Mouse (Mus musculus): ENCODE results near the gene 9330182L06Rik. TPM values are rescaled to one million over a fixed set of nuclear protein-coding genes. Genes with fewer than 3 reads are reported as not detected.

The 9330182L06Rik gene
- polyA plus RNA-seq, 1 experiment from 2014 or later: 3.3 TPM

DNA sequence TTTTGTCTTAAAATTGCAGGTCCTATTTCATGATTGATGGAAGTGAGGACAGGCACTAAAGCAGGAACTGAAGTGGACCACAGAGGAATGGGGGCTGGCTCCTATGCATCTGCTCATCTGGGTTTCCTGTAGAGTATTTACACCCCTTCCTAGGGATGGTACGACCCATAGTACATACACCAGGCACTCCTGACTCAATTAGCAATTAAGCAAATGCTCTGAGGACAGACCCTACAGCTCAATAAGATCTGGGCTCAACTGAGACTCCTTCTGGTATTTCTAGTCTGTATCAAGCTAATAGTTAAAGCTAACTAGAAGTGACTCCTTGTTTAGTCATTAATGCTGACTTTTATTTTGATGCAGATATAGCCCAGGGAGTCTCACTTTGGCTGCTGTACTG lies 60.9 kb downstream of the 9330182L06Rik start:
- no peaks in the 10 kb centered on the region for H3K4me1 ChIP-seq (ENCODE audit: control insufficient read depth, insufficient read depth, low read length)
- H3K9ac ChIP-seq (ENCODE audit: low read depth, low read length): no peak overlapping the region
- H3K27me3 ChIP-seq (ENCODE audit: control insufficient read depth, insufficient read depth, low read length): no peaks in the 10 kb centered on the region
- no peaks in the 10 kb centered on the region for H3K36me3 ChIP-seq (ENCODE audit: control insufficient read depth, insufficient read depth, low read length)
- 78% methylated on average over 1 of the region's 1 CpGs for WGBS
- no peak overlapping the region for H3K4me2 ChIP-seq (replicated peaks; ENCODE audit: low read depth, low read length)
- H3K9me3 ChIP-seq (ENCODE audit: control insufficient read depth, low read length): no peaks in the 10 kb centered on the region
- no peak overlapping the region for H3K4me3 ChIP-seq (ENCODE audit: low read length)
- no peak for ATAC-seq (ENCODE audit: low FRiP score, low TSS enrichment)
- no peak overlapping the region for H3K27ac ChIP-seq (ENCODE audit: low read depth, low read length)

DNA sequence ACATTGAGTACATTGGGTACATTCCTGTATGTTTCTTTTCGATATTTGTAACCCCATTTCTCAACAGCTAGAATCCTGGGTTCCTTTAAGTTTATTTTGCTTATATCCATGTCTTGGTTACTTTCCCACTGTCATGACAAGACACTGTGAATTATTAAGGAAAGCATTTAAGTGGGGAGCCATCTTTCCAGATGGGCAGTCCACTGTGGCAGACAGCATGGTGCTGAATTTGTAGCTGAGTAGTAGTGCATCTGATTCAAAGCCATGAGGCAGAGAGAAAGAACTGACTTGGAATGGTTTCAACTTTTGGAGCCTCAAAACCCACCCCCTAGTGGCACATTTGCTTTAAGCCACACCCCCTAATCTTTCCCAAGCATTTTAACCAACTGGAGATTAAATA lies 61.6 kb downstream of the 9330182L06Rik start:
- no peaks in the 10 kb centered on the region for H3K4me1 ChIP-seq (ENCODE audit: control insufficient read depth, insufficient read depth, low read length)
- H3K36me3 ChIP-seq (ENCODE audit: control insufficient read depth, insufficient read depth, low read length): no peaks in the 10 kb centered on the region
- ATAC-seq (ENCODE audit: low FRiP score, low TSS enrichment): no peak
- H3K9ac ChIP-seq (ENCODE audit: low read depth, low read length): no peak overlapping the region
- WGBS: 85% methylated on average over 1 of the region's 1 CpGs
- H3K4me2 ChIP-seq (replicated peaks; ENCODE audit: low read depth, low read length): no peak overlapping the region
- no peak overlapping the region for H3K4me3 ChIP-seq (ENCODE audit: low read length)
- H3K27ac ChIP-seq (ENCODE audit: low read depth, low read length): no peak overlapping the region
- no peaks in the 10 kb centered on the region for H3K27me3 ChIP-seq (ENCODE audit: control insufficient read depth, insufficient read depth, low read length)
- H3K9me3 ChIP-seq (ENCODE audit: control insufficient read depth, low read length): no peaks in the 10 kb centered on the region

DNA sequence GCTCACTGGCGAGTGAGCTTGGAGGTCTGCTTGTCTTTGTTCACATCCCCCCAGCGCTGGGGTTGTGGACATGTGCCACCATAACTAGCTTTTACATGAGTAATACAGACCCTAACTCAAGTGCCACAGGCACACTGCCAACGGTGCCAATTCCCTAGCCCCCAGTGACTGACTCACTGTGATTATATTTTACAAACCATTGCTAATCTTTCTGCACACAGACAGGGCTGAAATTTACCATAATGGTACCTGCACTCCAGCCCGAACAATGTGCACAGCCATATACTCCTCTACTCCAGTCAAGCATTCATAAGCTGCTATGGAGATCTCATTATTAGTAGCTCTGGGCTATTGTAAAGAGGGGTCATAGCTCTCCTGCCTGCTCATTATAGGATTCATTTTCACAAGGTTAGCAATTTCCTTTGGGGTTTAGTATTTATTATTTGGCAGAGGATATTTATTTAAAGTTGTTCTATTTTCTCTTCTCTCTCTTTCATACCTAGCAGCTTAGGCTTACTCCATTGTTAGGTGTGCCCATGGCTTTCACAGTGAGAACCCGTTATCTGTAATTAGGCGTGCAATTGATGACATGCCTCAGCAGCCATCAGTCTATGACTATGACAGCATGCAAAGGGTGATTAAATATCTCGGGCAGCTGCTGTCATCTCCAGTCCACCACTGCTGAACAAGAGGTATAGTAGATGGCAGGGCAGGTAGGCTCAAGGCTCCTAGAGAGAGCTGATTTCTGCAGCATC lies 73.0 kb downstream of the 9330182L06Rik start:
- no peak overlapping the region for H3K9ac ChIP-seq (ENCODE audit: low read depth, low read length)
- 77% methylated on average over 7 of the region's 7 CpGs for WGBS
- no peak overlapping the region for H3K27ac ChIP-seq (ENCODE audit: low read depth, low read length)
- H3K4me1 ChIP-seq (ENCODE audit: control insufficient read depth, insufficient read depth, low read length): no peaks in the 10 kb centered on the region
- no peaks in the 10 kb centered on the region for H3K27me3 ChIP-seq (ENCODE audit: control insufficient read depth, insufficient read depth, low read length)
- H3K4me2 ChIP-seq (replicated peaks; ENCODE audit: low read depth, low read length): no peak overlapping the region
- no peaks in the 10 kb centered on the region for H3K9me3 ChIP-seq (ENCODE audit: control insufficient read depth, low read length)
- no peak for ATAC-seq (ENCODE audit: low FRiP score, low TSS enrichment)
- no peak overlapping the region for H3K4me3 ChIP-seq (ENCODE audit: low read length)
- H3K36me3 ChIP-seq (ENCODE audit: control insufficient read depth, insufficient read depth, low read length): no peaks in the 10 kb centered on the region

DNA sequence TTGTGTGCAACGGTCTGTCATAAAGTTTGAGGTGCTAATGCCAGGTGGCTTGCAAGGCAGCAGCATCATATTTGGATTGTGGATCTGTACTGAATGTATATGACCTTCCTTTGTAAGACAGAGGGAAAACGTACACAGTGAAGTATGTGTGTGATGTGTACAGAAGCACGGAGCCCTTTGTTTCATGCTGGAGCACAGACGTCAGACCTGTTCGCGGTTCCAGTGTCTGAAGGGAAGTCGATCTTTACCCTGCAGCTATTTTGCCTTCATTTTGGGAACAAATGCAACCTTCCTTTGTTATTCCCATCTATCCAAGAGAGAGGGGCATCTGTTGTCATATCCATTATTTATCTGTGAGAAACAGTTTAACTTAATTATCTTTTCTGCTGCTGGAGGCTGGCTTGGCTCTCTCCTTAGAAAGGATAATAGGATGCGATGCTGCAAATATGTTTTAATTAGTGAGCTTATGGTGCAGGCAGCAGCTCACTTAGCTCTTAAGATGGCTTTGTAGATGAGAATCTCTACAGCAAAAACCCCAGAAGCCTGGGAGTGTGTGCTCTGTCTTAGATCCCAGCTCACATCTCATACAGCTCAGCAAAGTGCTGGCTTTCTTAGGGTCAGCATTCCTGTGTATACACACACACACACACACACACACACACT lies 73.7 kb downstream of the 9330182L06Rik start:
- ATAC-seq (ENCODE audit: low FRiP score, low TSS enrichment): no peak
- Histone ChIP-seq H3K36me3 (ENCODE audit: control insufficient read depth, insufficient read depth, low read length) (no peaks in the 10 kb centered on the region), H3K9me3 (ENCODE audit: control insufficient read depth, low read length) (no peaks in the 10 kb centered on the region), H3K27me3 (ENCODE audit: control insufficient read depth, insufficient read depth, low read length) (no peaks in the 10 kb centered on the region), H3K9ac (ENCODE audit: low read depth, low read length) (no peak overlapping the region), H3K4me2 (replicated peaks; ENCODE audit: low read depth, low read length) (no peak overlapping the region), H3K27ac (ENCODE audit: low read depth, low read length) (no peak overlapping the region), H3K4me3 (ENCODE audit: low read length) (no peak overlapping the region), H3K4me1 (ENCODE audit: control insufficient read depth, insufficient read depth, low read length) (no peaks in the 10 kb centered on the region)
- 80% methylated on average over 8 of the region's 8 CpGs for WGBS

DNA sequence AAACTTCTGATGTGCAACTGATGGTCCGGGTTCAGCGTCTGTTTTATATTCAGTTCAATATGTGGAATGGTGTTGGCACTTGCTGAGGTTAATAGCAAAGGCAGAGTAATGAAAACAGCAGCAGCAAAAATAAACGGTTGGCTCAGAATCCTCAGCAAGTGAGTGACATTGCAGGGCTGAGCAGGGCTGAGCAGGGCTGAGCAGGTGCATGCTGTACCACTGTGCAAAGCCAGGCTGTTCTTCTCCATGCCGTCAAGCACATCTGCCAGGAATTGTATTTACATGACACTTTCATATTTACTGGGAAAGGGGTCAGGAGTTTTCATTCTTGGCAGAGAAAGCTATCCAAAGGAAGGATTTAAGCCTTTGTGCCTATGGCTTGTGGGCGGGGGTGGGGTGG lies 78.7 kb downstream of the 9330182L06Rik start:
- 75% methylated on average over 5 of the region's 5 CpGs for whole genome bisulfite sequencing
- H3K27ac ChIP-seq (ENCODE audit: low read depth, low read length): no peak overlapping the region
- no peaks in the 10 kb centered on the region for H3K4me1 ChIP-seq (ENCODE audit: control insufficient read depth, insufficient read depth, low read length)
- no peaks in the 10 kb centered on the region for H3K9me3 ChIP-seq (ENCODE audit: control insufficient read depth, low read length)
- no peaks in the 10 kb centered on the region for H3K36me3 ChIP-seq (ENCODE audit: control insufficient read depth, insufficient read depth, low read length)
- H3K9ac ChIP-seq (ENCODE audit: low read depth, low read length): no peak overlapping the region
- ATAC-seq (ENCODE audit: low FRiP score, low TSS enrichment): no peak
- H3K27me3 ChIP-seq (ENCODE audit: control insufficient read depth, insufficient read depth, low read length): no peaks in the 10 kb centered on the region
- H3K4me3 ChIP-seq (ENCODE audit: low read length): no peak overlapping the region
- H3K4me2 ChIP-seq (replicated peaks; ENCODE audit: low read depth, low read length): no peak overlapping the region

DNA sequence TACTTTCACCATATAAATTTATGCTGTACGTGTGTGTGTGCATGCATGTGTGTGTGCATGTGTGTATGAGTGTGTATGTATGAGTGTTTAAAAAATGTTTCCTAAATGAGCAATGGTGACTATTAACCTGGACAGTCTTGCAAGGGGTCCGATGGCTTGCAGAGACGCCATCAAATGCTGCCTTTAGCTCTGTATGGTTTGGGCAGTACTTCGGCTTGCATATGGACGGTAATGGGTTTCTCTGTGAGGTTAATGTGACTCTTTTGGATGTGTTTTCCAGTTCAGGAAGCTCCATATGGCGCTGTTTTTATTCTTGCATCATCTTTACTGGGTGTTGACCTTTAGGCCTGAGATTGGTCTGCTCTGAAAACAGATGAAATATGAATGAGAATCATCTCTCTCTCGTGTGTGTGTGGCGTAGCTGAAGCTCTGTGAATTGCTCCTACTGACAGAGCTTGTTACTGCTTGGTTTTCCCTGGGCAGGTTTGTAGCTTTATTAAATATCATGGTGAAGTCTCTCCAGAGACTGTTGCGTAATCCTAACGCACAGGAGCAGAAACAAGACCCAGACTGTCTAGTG lies 79.2 kb downstream of the 9330182L06Rik start:
- H3K9ac ChIP-seq (ENCODE audit: low read depth, low read length): no peak overlapping the region
- no peak overlapping the region for H3K27ac ChIP-seq (ENCODE audit: low read depth, low read length)
- no peaks in the 10 kb centered on the region for H3K9me3 ChIP-seq (ENCODE audit: control insufficient read depth, low read length)
- H3K4me3 ChIP-seq (ENCODE audit: low read length): no peak overlapping the region
- 87% methylated on average over 10 of the region's 10 CpGs for WGBS
- H3K36me3 ChIP-seq (ENCODE audit: control insufficient read depth, insufficient read depth, low read length): no peaks in the 10 kb centered on the region
- ATAC-seq (ENCODE audit: low FRiP score, low TSS enrichment): no peak
- no peaks in the 10 kb centered on the region for H3K4me1 ChIP-seq (ENCODE audit: control insufficient read depth, insufficient read depth, low read length)
- no peak overlapping the region for H3K4me2 ChIP-seq (replicated peaks; ENCODE audit: low read depth, low read length)
- H3K27me3 ChIP-seq (ENCODE audit: control insufficient read depth, insufficient read depth, low read length): no peaks in the 10 kb centered on the region

DNA sequence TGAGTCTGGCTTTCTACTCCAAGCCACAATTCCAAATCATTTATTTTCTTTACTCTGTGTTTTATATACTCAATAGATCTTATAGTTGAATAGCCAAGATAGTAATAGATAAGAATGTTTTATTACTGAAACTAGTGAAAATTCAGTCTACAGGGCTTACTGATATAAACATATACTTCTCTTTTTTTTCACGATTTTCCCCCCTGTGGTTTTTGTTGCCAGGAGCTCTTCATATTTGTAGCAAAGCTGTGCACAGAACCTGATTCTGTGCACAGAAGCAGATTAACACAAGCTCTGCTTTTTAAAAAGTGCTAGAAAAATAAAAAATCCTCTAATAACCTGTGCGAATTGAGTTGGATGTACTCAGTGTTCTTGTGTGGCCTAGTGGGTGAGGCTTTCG lies 79.7 kb downstream of the 9330182L06Rik start:
- Histone ChIP-seq H3K27ac (ENCODE audit: low read depth, low read length) (no peak overlapping the region), H3K4me2 (replicated peaks; ENCODE audit: low read depth, low read length) (no peak overlapping the region), H3K27me3 (ENCODE audit: control insufficient read depth, insufficient read depth, low read length) (no peaks in the 10 kb centered on the region), H3K36me3 (ENCODE audit: control insufficient read depth, insufficient read depth, low read length) (no peaks in the 10 kb centered on the region), H3K4me1 (ENCODE audit: control insufficient read depth, insufficient read depth, low read length) (no peaks in the 10 kb centered on the region), H3K9me3 (ENCODE audit: control insufficient read depth, low read length) (no peaks in the 10 kb centered on the region), H3K4me3 (ENCODE audit: low read length) (no peak overlapping the region), H3K9ac (ENCODE audit: low read depth, low read length) (no peak overlapping the region)
- WGBS: 94% methylated on average over 3 of the region's 3 CpGs
- ATAC-seq (ENCODE audit: low FRiP score, low TSS enrichment): no peak

DNA sequence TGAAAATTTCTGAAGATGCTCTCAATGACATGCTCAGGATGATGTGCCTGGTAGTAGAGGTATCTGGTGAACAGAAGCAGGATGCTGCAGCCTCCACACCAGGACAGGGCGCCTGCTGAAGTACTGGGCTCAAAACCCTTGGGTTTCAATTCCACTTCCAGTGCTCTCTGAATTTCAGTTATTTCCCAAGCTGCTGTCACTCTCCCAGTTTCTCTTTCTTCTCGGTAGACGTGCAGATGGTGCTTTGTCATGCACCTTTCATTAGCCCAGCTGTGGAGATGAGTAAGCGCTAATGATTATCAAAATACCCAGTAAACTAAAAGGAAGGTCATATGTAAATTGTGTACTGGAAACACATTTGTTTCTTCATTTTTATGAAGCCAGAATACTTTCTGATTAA lies 80.6 kb downstream of the 9330182L06Rik start:
- no peak for ATAC-seq (ENCODE audit: low FRiP score, low TSS enrichment)

DNA sequence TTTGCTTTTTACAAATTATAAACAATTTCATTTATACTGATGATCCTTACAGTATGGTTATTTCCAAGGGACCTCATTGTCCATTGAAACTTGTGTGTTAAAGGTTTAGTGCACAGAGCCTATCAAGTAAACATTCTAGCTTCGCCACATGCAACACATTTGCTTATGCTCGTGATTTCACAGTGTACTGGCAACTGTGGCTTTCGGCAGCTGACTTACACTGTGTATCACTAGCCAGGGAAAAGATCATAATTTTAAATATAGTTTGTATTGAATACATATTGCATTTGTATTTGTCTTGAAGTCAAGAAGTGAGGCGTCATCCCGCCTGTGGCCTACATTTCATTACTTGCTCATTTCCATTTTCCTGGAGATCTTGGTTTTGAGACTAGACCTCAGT lies 86.2 kb downstream of the 9330182L06Rik start:
- ATAC-seq (ENCODE audit: low FRiP score, low TSS enrichment): no peak
- H3K4me2 ChIP-seq (replicated peaks; ENCODE audit: low read depth, low read length): no peak overlapping the region
- H3K27me3 ChIP-seq (ENCODE audit: control insufficient read depth, insufficient read depth, low read length): no peaks in the 10 kb centered on the region
- WGBS: 90% methylated on average over 5 of the region's 5 CpGs
- no peak overlapping the region for H3K9ac ChIP-seq (ENCODE audit: low read depth, low read length)
- H3K4me3 ChIP-seq (ENCODE audit: low read length): no peak overlapping the region
- no peak overlapping the region for H3K27ac ChIP-seq (ENCODE audit: low read depth, low read length)
- H3K36me3 ChIP-seq (ENCODE audit: control insufficient read depth, insufficient read depth, low read length): no peaks in the 10 kb centered on the region
- H3K9me3 ChIP-seq (ENCODE audit: control insufficient read depth, low read length): no peaks in the 10 kb centered on the region
- no peaks in the 10 kb centered on the region for H3K4me1 ChIP-seq (ENCODE audit: control insufficient read depth, insufficient read depth, low read length)

More for the DNA sequence above, 80.6 kb downstream of the 9330182L06Rik start:
- Histone ChIP-seq H3K9me3 (ENCODE audit: control insufficient read depth, low read length) (no peaks in the 10 kb centered on the region), H3K4me3 (ENCODE audit: low read length) (no peak overlapping the region), H3K4me1 (ENCODE audit: control insufficient read depth, insufficient read depth, low read length) (no peaks in the 10 kb centered on the region), H3K36me3 (ENCODE audit: control insufficient read depth, insufficient read depth, low read length) (no peaks in the 10 kb centered on the region), H3K9ac (ENCODE audit: low read depth, low read length) (no peak overlapping the region), H3K4me2 (replicated peaks; ENCODE audit: low read depth, low read length) (no peak overlapping the region), H3K27ac (ENCODE audit: low read depth, low read length) (no peak overlapping the region), H3K27me3 (ENCODE audit: control insufficient read depth, insufficient read depth, low read length) (no peaks in the 10 kb centered on the region)
- WGBS: 82% methylated on average over 4 of the region's 4 CpGs
